Mouse (Mus musculus) embryonic facial prominence, embryonic 15.5 days (tissue): ENCODE results near the gene Apold1. TPM values are rescaled to one million over a fixed set of nuclear protein-coding genes. Genes with fewer than 3 reads are reported as not detected.

ENCODE experiments used
- ATAC-seq: fragments of 200-750 bp; cut with Nextera tagmentation; 2 replicates; pipeline ENCODE4 v1.8.0; 2017; ENCODE audit warnings: low read depth, moderate TSS enrichment; ENCODE audit not compliant: insufficient number of reproducible peaks, low FRiP score, low TSS enrichment
- H3K27ac ChIP-seq: fragments of 300-500 bp; sonication (generic); replicated peaks from 2 replicates; pipeline ENCODE4 v1.5.1; 2015; ENCODE audit warnings: mild to moderate bottlenecking, inconsistent platforms
- H3K27me3 ChIP-seq: fragments of 300-500 bp; sonication (generic); 2 replicates; pipeline ENCODE4 v1.6.1; 2015; ENCODE audit warnings: inconsistent platforms
- H3K36me3 ChIP-seq: fragments of 300-500 bp; sonication (generic); 2 replicates; pipeline ENCODE4 v1.6.1; 2015; ENCODE audit warnings: mild to moderate bottlenecking, inconsistent platforms
- H3K4me1 ChIP-seq: fragments of 300-500 bp; sonication (generic); 2 replicates; pipeline ENCODE4 v1.6.1; 2015; ENCODE audit warnings: inconsistent platforms
- H3K4me2 ChIP-seq: fragments of 300-500 bp; sonication (generic); replicated peaks from 2 replicates; pipeline ENCODE4 v1.6.1; 2015; ENCODE audit warnings: mild to moderate bottlenecking, inconsistent platforms
- H3K4me3 ChIP-seq: fragments of 300-500 bp; sonication (generic); replicated peaks from 2 replicates; pipeline ENCODE4 v1.5.1; 2015; ENCODE audit warnings: mild to moderate bottlenecking, inconsistent platforms
- H3K9ac ChIP-seq: fragments of 300-500 bp; sonication (generic); 2 replicates; pipeline ENCODE4 v1.6.1; 2015; ENCODE audit warnings: inconsistent platforms
- H3K9me3 ChIP-seq: fragments of 300-500 bp; sonication (generic); replicated peaks from 2 replicates; pipeline ENCODE4 v1.6.1; 2016; ENCODE audit warnings: inconsistent platforms
- WGBS: fragments of 180-500 bp; shearing (Covaris S2); methylation state at CpG from one replicate; pipeline ENCODE4 v1.1.7; 2015; 5-methylcytosine and 5-hydroxymethylcytosine counted together
- polyA plus RNA-seq: library from polyadenylated mRNA; unstranded; fragments of >200 nt; fragmentation: Nextera tagmentation; extraction: Ambion mirVana; gene quantifications from 2 replicates; pipeline ENCODE4 v1.2.1, GENCODE M21; 2015

Gene Apold1
- polyA plus RNA-seq, 1 experiment from 2014 or later: 4.6 TPM

- ATAC-seq: no peak
- 89% methylated on average over 3 of the region's 3 CpGs for WGBS
Observed at GRCm38 (mm10) chr6:134949241-134949640, 32.3 kb upstream of the Apold1 start.

GRCm38 (mm10) chr6:134951364-134951763 is 30.2 kb upstream of the Apold1 start:
- 75% methylated on average over 5 of the region's 5 CpGs for WGBS
- no peak overlapping the region for H3K4me3 ChIP-seq
- no peak for ATAC-seq

More at GRCm38 (mm10) chr6:134949241-134949640, 32.3 kb upstream of the Apold1 start:
- Histone ChIP-seq H3K4me2 (no peak overlapping the region), H3K4me3 (no peak overlapping the region), H3K36me3 (peaks cover 14% of the 10 kb centered on the region), H3K27me3 (no peaks in the 10 kb centered on the region), H3K9me3 (no peaks in the 10 kb centered on the region), H3K4me1 (no peaks in the 10 kb centered on the region), H3K9ac (no peak overlapping the region), H3K27ac (no peak overlapping the region)

GRCm38 (mm10) chr6:134953976-134954375 is 27.5 kb upstream of the Apold1 start:
- Histone ChIP-seq H3K9ac (no peak overlapping the region), H3K27ac (no peak overlapping the region; the same call in 1 of the 2 replicates), H3K4me3 (no peak overlapping the region), H3K27me3 (no peaks in the 10 kb centered on the region), H3K4me2 (no peak overlapping the region), H3K9me3 (no peaks in the 10 kb centered on the region), H3K36me3 (peaks cover 14% of the 10 kb centered on the region), H3K4me1 (no peaks in the 10 kb centered on the region)
- WGBS: 53% methylated on average over 11 of the region's 11 CpGs
- ATAC-seq: no peak

More at GRCm38 (mm10) chr6:134951364-134951763, 30.2 kb upstream of the Apold1 start:
- Histone ChIP-seq H3K4me1 (no peaks in the 10 kb centered on the region), H3K27ac (no peak overlapping the region), H3K9me3 (no peaks in the 10 kb centered on the region), H3K9ac (no peak overlapping the region), H3K4me2 (no peak overlapping the region), H3K27me3 (no peaks in the 10 kb centered on the region), H3K36me3 (peaks cover 14% of the 10 kb centered on the region)

- H3K27me3 ChIP-seq: no peaks in the 10 kb centered on the region
- H3K4me1 ChIP-seq: no peaks in the 10 kb centered on the region
- 93% methylated on average over 4 of the region's 4 CpGs for WGBS
- ATAC-seq: no peak
- H3K36me3 ChIP-seq: peaks cover 5% of the 10 kb centered on the region
- no peaks in the 10 kb centered on the region for H3K9me3 ChIP-seq
- H3K9ac ChIP-seq: no peak overlapping the region
- H3K4me2 ChIP-seq: no peak overlapping the region
- no peak overlapping the region for H3K4me3 ChIP-seq
- H3K27ac ChIP-seq: no peak overlapping the region
Observed at GRCm38 (mm10) chr6:134956388-134956787, 25.1 kb upstream of the Apold1 start.

- no peaks in the 10 kb centered on the region for H3K4me1 ChIP-seq
- no peaks in the 10 kb centered on the region for H3K27me3 ChIP-seq
- H3K4me2 ChIP-seq: no peak overlapping the region
- no peak overlapping the region for H3K9ac ChIP-seq
- 44% methylated on average over 5 of the region's 5 CpGs for WGBS
- no peaks in the 10 kb centered on the region for H3K36me3 ChIP-seq
- no peak overlapping the region for H3K27ac ChIP-seq
- no peak overlapping the region for H3K4me3 ChIP-seq
- no peak for ATAC-seq
- H3K9me3 ChIP-seq: 0 out of 2 replicates have a peak, but pooled peaks cover 3% of the 10 kb centered on the region
Observed at GRCm38 (mm10) chr6:134961286-134961685, 20.2 kb upstream of the Apold1 start.

- Histone ChIP-seq H3K9me3 (0 out of 2 replicates have a peak, but pooled peaks cover 3% of the 10 kb centered on the region), H3K27ac (no peak overlapping the region), H3K4me2 (no peak overlapping the region), H3K36me3 (no peaks in the 10 kb centered on the region), H3K9ac (no peak overlapping the region), H3K4me3 (no peak overlapping the region), H3K27me3 (no peaks in the 10 kb centered on the region), H3K4me1 (no peaks in the 10 kb centered on the region)
- 42% methylated on average over 9 of the region's 9 CpGs for WGBS
- no peak for ATAC-seq
Observed at GRCm38 (mm10) chr6:134961858-134962517, 19.5 kb upstream of the Apold1 start.

- no peak overlapping the region for H3K9ac ChIP-seq
- H3K4me1 ChIP-seq: no peaks in the 10 kb centered on the region
- no peaks in the 10 kb centered on the region for H3K27me3 ChIP-seq
- H3K36me3 ChIP-seq: no peaks in the 10 kb centered on the region
- 0 out of 2 replicates have a peak, but pooled peaks cover 3% of the 10 kb centered on the region for H3K9me3 ChIP-seq
- ATAC-seq: no peak
- WGBS: 47% methylated on average over 5 of the region's 5 CpGs
- H3K27ac ChIP-seq: no peak overlapping the region
- H3K4me3 ChIP-seq: no peak overlapping the region
- no peak overlapping the region for H3K4me2 ChIP-seq
Observed at GRCm38 (mm10) chr6:134962518-134962893, 19.0 kb upstream of the Apold1 start.

GRCm38 (mm10) chr6:134963910-134964309 is 17.6 kb upstream of the Apold1 start:
- no peak overlapping the region for H3K27ac ChIP-seq
- 72% methylated on average over 2 of the region's 2 CpGs for WGBS
- H3K4me1 ChIP-seq: no peaks in the 10 kb centered on the region
- H3K36me3 ChIP-seq: no peaks in the 10 kb centered on the region
- H3K9me3 ChIP-seq: 0 out of 2 replicates have a peak, but pooled peaks cover 3% of the 10 kb centered on the region
- no peak overlapping the region for H3K4me2 ChIP-seq
- no peak overlapping the region for H3K9ac ChIP-seq
- H3K4me3 ChIP-seq: no peak overlapping the region
- no peaks in the 10 kb centered on the region for H3K27me3 ChIP-seq
- ATAC-seq: no peak

GRCm38 (mm10) chr6:134966681-134967080 is 14.8 kb upstream of the Apold1 start:
- Histone ChIP-seq H3K4me3 (no peak overlapping the region), H3K9me3 (0 out of 2 replicates have a peak, but pooled peaks cover 3% of the 10 kb centered on the region), H3K9ac (no peak overlapping the region), H3K36me3 (no peaks in the 10 kb centered on the region), H3K27me3 (no peaks in the 10 kb centered on the region), H3K27ac (no peak overlapping the region), H3K4me1 (no peaks in the 10 kb centered on the region), H3K4me2 (no peak overlapping the region)
- no peak for ATAC-seq
- WGBS: 85% methylated on average over 5 of the region's 5 CpGs

GRCm38 (mm10) chr6:134968326-134968725 is 13.2 kb upstream of the Apold1 start:
- Histone ChIP-seq H3K4me3 (no peak overlapping the region), H3K4me1 (no peaks in the 10 kb centered on the region), H3K27me3 (no peaks in the 10 kb centered on the region), H3K9me3 (0 out of 2 replicates have a peak, but pooled peaks cover 3% of the 10 kb centered on the region), H3K36me3 (no peaks in the 10 kb centered on the region), H3K27ac (no peak overlapping the region), H3K4me2 (no peak overlapping the region), H3K9ac (no peak overlapping the region)
- no peak for ATAC-seq
- 54% methylated on average over 1 of the region's 1 CpGs for WGBS

GRCm38 (mm10) chr6:134969498-134969897 is 12.0 kb upstream of the Apold1 start:
- Histone ChIP-seq H3K4me2 (no peak overlapping the region), H3K27ac (no peak overlapping the region), H3K4me1 (no peaks in the 10 kb centered on the region), H3K9me3 (0 out of 2 replicates have a peak, but pooled peaks cover 3% of the 10 kb centered on the region), H3K9ac (no peak overlapping the region), H3K36me3 (no peaks in the 10 kb centered on the region), H3K4me3 (no peak overlapping the region), H3K27me3 (no peaks in the 10 kb centered on the region)
- no peak for ATAC-seq
- 88% methylated on average over 2 of the region's 2 CpGs for WGBS

- Histone ChIP-seq H3K4me1 (no peaks in the 10 kb centered on the region), H3K4me3 (no peak overlapping the region), H3K9me3 (no peaks in the 10 kb centered on the region), H3K36me3 (no peaks in the 10 kb centered on the region), H3K27ac (no peak overlapping the region), H3K4me2 (no peak overlapping the region), H3K9ac (no peak overlapping the region), H3K27me3 (no peaks in the 10 kb centered on the region)
- peak; percentile 58; the same call in 1 of the 2 replicates for ATAC-seq
- 51% methylated on average over 4 of the region's 4 CpGs for WGBS
Observed at GRCm38 (mm10) chr6:134972096-134972495, 9.4 kb upstream of the Apold1 start.
